Mouse (Mus musculus) lung, postnatal 14 days (tissue): ENCODE data around the gene Spic.

Experiments used
- DNase-seq: peaks from one replicate; pipeline ENCODE4 v3.0.0; 2021

The Spic gene

GRCm38 (mm10) chr10:88631330-88631953, 53.4 kb downstream of the Spic start:
- no peak for DNase-seq

- no peak for DNase-seq
Measured at GRCm38 (mm10) chr10:88630663-88631329, 54.0 kb downstream of the Spic start.

GRCm38 (mm10) chr10:88627052-88627451, 57.8 kb downstream of the Spic start:
- DNase-seq: no peak

- no peak for DNase-seq
Measured at GRCm38 (mm10) chr10:88626176-88626575, 58.6 kb downstream of the Spic start.
